Mouse (Mus musculus): ENCODE data around the gene Erich3.

DNA sequence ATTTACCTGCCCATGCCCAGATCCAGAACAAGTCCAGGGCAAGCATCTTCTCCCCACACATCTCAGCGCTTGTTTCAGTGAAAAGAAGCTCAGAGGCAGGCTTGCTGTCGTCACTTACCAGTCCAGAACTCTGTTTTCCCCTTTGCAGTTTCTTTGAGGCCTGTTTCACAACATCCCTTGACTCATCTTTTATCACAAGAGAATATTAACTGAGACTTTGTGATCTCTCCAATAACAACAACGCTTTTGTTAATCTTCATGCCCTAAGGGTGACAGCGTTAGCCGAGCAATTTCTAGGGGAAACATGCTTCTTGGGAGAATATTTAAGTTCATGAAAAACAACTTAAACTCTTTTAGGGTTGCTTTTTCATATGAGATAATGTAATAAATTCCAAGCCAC, 7.9 kb upstream of the Erich3 start:
- TF ChIP-seq CTCF (IDR thresholded peaks at IDR 0.05; ENCODE audit: borderline replicate concordance, insufficient read depth, low read depth, low read length), result no peak
- TF ChIP-seq POLR2A (IDR thresholded peaks at IDR 0.05; ENCODE audit: borderline replicate concordance, insufficient read depth, low read length), result no peak
